Mouse (Mus musculus) stomach, embryonic 15.5 days (tissue): ENCODE measurements around the gene Dck. TPM values are rescaled to one million over a fixed set of nuclear protein-coding genes. Genes with fewer than 3 reads are reported as not detected.
A peak's percentile ranks its signal among the peaks of the same experiment; 100 is the strongest.

Experiments used
- ATAC-seq: fragments of 200-750 bp; cut with Nextera tagmentation; 2 replicates; pipeline ENCODE4 v1.8.0; 2017; ENCODE audit warnings: low read depth, moderate number of reproducible peaks, moderate TSS enrichment; ENCODE audit not compliant: insufficient read depth, low FRiP score
- H3K27ac ChIP-seq: fragments of 300-500 bp; sonication (generic); 2 replicates; pipeline ENCODE4 v1.5.1; 2015; ENCODE audit warnings: mild to moderate bottlenecking, inconsistent platforms
- H3K27me3 ChIP-seq: fragments of 300-500 bp; sonication (generic); replicated peaks from 2 replicates; pipeline ENCODE4 v1.6.1; 2015; ENCODE audit warnings: inconsistent platforms
- H3K36me3 ChIP-seq: fragments of 300-500 bp; sonication (generic); 2 replicates; pipeline ENCODE4 v1.6.1; 2015; ENCODE audit warnings: inconsistent platforms
- H3K4me1 ChIP-seq: fragments of 300-500 bp; sonication (generic); 2 replicates; pipeline ENCODE4 v1.6.1; 2015; ENCODE audit warnings: inconsistent platforms
- H3K4me2 ChIP-seq: fragments of 300-500 bp; sonication (generic); 2 replicates; pipeline ENCODE4 v1.6.1; 2015; ENCODE audit warnings: mild to moderate bottlenecking, inconsistent platforms
- H3K4me3 ChIP-seq: fragments of 300-500 bp; sonication (generic); replicated peaks from 2 replicates; pipeline ENCODE4 v1.5.1; 2015; ENCODE audit warnings: inconsistent platforms
- H3K9ac ChIP-seq: fragments of 300-500 bp; sonication (generic); 2 replicates; pipeline ENCODE4 v1.6.1; 2015; ENCODE audit warnings: inconsistent platforms
- H3K9me3 ChIP-seq: fragments of 300-500 bp; sonication (generic); 2 replicates; pipeline ENCODE4 v1.6.1; 2016; ENCODE audit warnings: inconsistent platforms
- WGBS: fragments of 180-500 bp; shearing (Covaris S2); methylation state at CpG from one replicate; pipeline ENCODE4 v1.1.7; 2015; 5-methylcytosine and 5-hydroxymethylcytosine counted together
- polyA plus RNA-seq: library from polyadenylated mRNA; unstranded; fragments of >200 nt; fragmentation: Nextera tagmentation; extraction: Ambion mirVana; gene quantifications from 2 replicates; pipeline ENCODE4 v1.2.1, GENCODE M21; 2015

Gene Dck
- polyA plus RNA-seq, 1 experiment from 2014 or later = 44.6 TPM

DNA sequence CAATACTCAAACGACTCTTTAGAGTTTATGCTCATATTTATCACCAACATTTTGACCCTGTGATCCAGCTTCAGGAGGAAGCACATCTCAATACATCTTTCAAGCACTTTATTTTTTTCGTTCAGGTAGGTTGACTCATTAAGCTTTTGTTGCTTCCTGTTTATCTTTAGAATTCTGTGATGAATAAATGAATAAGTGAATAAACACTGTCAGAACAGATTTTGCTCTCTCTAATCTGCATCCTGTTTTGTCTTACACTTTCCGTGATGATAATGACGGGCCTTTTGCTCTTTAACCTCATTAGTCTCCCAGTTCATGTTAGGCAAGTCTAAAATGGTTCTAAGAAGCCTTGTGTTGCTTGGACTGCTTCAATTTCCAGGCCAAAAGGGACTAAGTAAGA is 11.6 kb upstream of the Dck start:
- H3K4me1 ChIP-seq = no peaks in the 10 kb centered on the region
- H3K27me3 ChIP-seq = no peaks in the 10 kb centered on the region
- H3K4me2 ChIP-seq = no peak overlapping the region
- no peak overlapping the region for H3K27ac ChIP-seq
- no peak for ATAC-seq
- no peak overlapping the region for H3K9ac ChIP-seq
- H3K4me3 ChIP-seq = no peak overlapping the region
- no peaks in the 10 kb centered on the region for H3K9me3 ChIP-seq
- 0 out of 2 replicates have a peak, but pooled peaks cover 4% of the 10 kb centered on the region for H3K36me3 ChIP-seq
- WGBS = 80% methylated on average over 4 of the region's 4 CpGs

DNA sequence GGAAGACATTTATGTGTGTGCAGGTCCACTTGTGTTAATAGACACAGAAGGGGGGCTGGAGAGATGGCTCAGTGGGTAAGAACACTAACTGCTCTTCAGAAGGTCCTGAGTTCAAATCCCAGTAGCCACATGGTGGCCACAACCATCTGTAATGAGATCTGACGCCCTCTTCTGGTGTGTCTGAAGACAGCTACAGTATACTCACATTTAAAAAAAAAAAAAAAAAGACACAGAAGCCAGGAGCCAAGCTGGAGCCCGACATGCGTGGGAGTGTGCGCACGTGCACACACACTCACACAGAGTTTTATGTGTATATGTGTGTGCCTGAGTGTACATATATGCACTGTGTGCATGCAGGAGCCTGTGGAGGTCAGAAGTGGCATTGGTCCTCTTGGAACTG is 2.2 kb upstream of the Dck start:
- WGBS = 89% methylated on average over 5 of the region's 5 CpGs
- H3K4me2 ChIP-seq = no peak overlapping the region
- peaks cover 6% of the 10 kb centered on the region; the same call in 1 of the 2 replicates for H3K4me1 ChIP-seq
- ATAC-seq = no peak
- no peak overlapping the region for H3K27ac ChIP-seq
- H3K9me3 ChIP-seq = no peaks in the 10 kb centered on the region
- no peak overlapping the region for H3K9ac ChIP-seq
- no peak overlapping the region for H3K4me3 ChIP-seq
- no peaks in the 10 kb centered on the region for H3K36me3 ChIP-seq
- H3K27me3 ChIP-seq = no peaks in the 10 kb centered on the region

DNA sequence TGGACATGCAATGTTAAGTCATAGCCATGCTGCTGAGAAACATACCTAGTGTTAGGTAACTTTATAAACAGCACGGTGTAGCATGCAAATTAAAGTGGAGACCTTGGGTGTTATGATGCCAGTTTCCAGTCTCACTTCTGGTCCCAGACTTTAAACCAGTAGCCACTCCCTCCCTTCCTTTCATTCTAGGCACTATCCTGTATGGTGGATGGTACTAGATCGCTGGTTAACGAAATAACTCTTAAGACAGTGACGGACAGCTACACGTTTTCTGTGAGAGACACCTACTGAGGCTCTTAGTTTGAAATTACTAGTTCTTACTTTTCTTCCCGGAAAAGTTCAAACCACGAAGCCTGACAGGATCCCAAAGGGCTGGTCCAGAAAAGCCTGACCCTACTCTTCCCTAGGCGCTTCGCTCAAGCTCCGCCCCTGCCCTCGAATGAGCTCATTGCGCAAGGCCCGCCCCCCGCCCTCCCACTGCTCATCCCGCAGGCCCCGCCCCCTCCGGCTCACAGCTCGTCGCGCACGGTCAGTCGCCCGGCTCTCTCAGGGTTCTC is 288 bp upstream of the Dck start:
- Histone ChIP-seq H3K27ac (peak overlapping the region; percentile 57), H3K4me2 (peak overlapping the region; percentile 73), H3K9me3 (no peaks in the 10 kb centered on the region), H3K9ac (no peak overlapping the region), H3K4me1 (peaks cover 6% of the 10 kb centered on the region; the same call in 1 of the 2 replicates), H3K36me3 (no peaks in the 10 kb centered on the region), H3K27me3 (no peaks in the 10 kb centered on the region), H3K4me3 (peak overlapping the region; percentile 64)
- ATAC-seq = peak; percentile 36
- under 1% methylated on average over 20 of the region's 23 CpGs for WGBS

DNA sequence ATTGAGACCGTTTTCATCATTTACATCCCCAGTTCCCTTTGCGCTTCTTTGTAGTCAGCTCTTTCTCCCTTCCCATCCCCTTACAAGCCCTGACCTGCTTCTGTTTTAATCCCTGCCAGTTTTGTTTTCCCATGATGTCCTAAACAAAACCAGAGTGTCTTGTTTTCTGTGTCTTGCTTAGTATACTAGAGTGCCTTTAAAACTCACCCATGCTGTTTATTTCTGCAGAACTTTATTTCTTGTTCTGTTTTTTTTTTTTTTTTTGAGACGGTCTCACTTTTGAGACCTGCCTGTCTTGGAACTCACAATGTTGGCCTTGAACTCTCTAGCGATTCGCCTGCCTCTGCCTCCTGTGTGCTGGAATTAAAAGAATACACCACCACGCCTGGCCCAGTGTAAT is 791 bp downstream of the Dck start:
- Histone ChIP-seq H3K9me3 (no peaks in the 10 kb centered on the region), H3K4me2 (peak overlapping the region; percentile 73), H3K27me3 (no peaks in the 10 kb centered on the region), H3K4me3 (peak overlapping the region; percentile 64), H3K4me1 (peaks cover 6% of the 10 kb centered on the region; the same call in 1 of the 2 replicates), H3K36me3 (no peaks in the 10 kb centered on the region), H3K27ac (peak overlapping the region; percentile 82), H3K9ac (peak overlapping the region; percentile 55)
- ATAC-seq = no peak
- WGBS = 8% methylated on average over 6 of the region's 6 CpGs

DNA sequence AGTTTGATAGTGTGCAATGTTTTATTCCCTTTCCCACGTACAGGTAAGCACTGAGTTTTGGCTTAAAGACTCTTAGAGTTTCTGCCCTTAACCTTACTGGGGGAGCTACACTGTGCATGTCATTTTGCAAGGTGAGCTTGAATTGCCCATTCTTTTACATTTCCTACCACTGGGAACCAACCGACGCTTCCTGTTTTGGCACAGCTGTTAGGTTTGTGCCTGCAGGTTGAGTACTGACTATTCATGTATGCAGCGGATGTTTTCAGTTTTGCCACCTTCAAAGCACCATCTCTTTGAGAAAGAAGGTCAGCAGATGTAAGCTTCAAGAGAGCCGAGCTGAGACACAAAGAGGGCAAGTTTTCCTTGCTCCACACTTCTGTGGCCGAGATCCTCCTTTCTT is 1.3 kb downstream of the Dck start:
- Histone ChIP-seq H3K9me3 (no peaks in the 10 kb centered on the region), H3K27ac (no peak overlapping the region), H3K4me3 (peak overlapping the region; percentile 64), H3K27me3 (no peaks in the 10 kb centered on the region), H3K4me2 (peak overlapping the region; percentile 73), H3K9ac (no peak overlapping the region), H3K4me1 (peaks cover 6% of the 10 kb centered on the region; the same call in 1 of the 2 replicates), H3K36me3 (no peaks in the 10 kb centered on the region)
- ATAC-seq = no peak
- WGBS = 60% methylated on average over 6 of the region's 6 CpGs

DNA sequence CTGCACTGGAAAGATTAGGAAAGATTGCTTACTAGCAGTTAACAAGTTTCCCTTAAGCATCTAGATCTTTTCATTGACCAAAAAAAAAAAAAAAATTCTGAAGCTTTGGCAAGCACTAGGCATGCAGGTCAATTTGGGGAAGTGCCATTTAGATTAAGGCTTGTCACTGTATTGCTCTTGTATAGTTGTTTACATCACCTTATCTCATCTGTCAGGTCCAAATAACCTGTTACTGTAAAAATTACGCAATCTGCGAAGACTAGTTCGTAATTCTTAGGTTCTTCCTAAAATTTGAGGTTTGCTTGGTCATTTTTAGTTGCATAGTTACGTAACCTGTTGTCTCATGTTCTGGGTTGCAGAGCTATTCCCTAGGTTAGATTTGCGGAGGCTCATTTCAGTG is 2.1 kb downstream of the Dck start:
- Histone ChIP-seq H3K27ac (no peak overlapping the region), H3K4me3 (no peak overlapping the region), H3K9me3 (no peaks in the 10 kb centered on the region), H3K36me3 (peaks cover 3% of the 10 kb centered on the region; the same call in 1 of the 2 replicates), H3K4me2 (peak overlapping the region; percentile 73; the same call in 1 of the 2 replicates), H3K9ac (no peak overlapping the region), H3K27me3 (no peaks in the 10 kb centered on the region), H3K4me1 (peaks cover 6% of the 10 kb centered on the region; the same call in 1 of the 2 replicates)
- ATAC-seq = no peak
- 87% methylated on average over 5 of the region's 5 CpGs for WGBS

DNA sequence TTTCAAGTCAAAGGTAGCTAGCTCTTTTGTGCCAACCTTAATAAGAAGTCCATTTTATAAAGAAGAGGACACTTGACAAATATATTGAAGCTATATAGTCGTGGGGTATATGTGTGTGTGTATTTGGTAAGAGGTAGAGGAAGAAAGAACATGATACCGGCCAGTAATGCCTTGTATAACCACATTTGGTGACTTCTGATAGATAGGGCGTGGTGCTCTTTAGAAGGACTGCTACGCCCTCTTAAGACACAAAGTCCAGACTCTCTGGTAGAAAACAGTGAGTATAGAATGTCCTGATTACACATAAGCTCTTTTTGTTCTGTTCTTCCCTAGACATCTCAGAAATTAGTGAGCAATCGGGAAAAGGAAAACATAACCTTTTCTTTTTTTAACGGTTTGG is 3.4 kb downstream of the Dck start:
- no peak overlapping the region for H3K4me2 ChIP-seq
- no peaks in the 10 kb centered on the region for H3K27me3 ChIP-seq
- ATAC-seq = no peak
- no peak overlapping the region for H3K27ac ChIP-seq
- no peak overlapping the region for H3K9ac ChIP-seq
- H3K9me3 ChIP-seq = no peaks in the 10 kb centered on the region
- H3K4me1 ChIP-seq = peaks cover 6% of the 10 kb centered on the region; the same call in 1 of the 2 replicates
- H3K36me3 ChIP-seq = peaks cover 3% of the 10 kb centered on the region; the same call in 1 of the 2 replicates
- WGBS = 77% methylated on average over 6 of the region's 6 CpGs
- no peak overlapping the region for H3K4me3 ChIP-seq

DNA sequence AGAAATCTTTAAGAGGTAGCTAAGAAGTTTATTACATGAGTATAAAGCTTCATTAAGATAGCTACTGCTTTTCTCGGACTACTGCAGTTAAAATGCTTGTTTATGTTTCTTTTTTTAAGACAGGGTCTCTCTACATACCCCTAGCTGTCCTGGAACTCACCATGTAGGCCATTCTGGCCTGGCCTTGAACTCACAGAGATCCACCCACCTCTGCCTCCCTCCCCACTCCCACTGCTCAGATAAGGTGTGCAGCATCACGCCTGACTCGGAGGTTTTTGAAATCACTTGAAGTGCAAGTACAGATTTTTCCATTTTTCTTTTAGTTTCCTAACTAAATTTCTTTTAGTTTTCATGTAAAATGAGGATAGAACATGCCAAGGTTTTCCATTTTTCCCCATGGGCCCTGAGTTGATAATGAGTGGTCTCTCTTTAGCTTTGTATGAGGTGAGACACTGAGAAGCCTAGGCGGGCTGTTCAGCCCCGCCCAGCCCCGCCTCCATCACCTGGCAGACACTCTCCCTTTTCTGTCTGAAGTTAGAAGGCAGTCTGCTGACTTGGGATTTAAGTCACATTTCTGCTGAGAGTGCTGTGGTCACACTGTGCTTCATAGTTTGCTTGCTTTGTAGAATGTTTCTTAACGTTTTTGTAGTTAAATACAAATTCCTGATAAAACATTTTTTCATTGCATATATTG is 17.4 kb downstream of the Dck start:
- no peaks in the 10 kb centered on the region for H3K9me3 ChIP-seq
- WGBS = 66% methylated on average over 7 of the region's 7 CpGs
- H3K36me3 ChIP-seq = peaks cover 14% of the 10 kb centered on the region
- no peak overlapping the region for H3K4me2 ChIP-seq
- H3K9ac ChIP-seq = no peak overlapping the region
- H3K27ac ChIP-seq = no peak overlapping the region
- no peak for ATAC-seq
- no peaks in the 10 kb centered on the region for H3K27me3 ChIP-seq
- H3K4me3 ChIP-seq = no peak overlapping the region
- no peaks in the 10 kb centered on the region for H3K4me1 ChIP-seq

DNA sequence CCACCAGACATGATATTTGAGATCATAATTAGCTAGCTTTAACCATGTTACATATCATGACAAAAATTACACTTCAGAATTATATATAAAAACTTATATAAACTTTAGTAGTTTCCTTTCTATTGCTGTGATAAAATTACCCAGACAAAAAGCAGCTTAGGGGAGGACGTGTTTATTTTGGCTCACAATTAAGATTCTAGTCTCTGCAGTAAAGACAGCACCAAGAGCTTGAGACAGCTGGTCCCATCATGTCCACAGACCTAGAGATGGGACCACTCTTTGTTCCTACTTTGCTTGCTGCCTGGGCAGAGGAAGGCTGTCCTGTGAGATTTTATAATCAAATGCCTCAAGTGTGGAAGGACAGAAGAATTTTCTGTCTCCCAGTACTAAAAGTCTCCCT is 20.3 kb downstream of the Dck start:
- no peak overlapping the region for H3K4me3 ChIP-seq

DNA sequence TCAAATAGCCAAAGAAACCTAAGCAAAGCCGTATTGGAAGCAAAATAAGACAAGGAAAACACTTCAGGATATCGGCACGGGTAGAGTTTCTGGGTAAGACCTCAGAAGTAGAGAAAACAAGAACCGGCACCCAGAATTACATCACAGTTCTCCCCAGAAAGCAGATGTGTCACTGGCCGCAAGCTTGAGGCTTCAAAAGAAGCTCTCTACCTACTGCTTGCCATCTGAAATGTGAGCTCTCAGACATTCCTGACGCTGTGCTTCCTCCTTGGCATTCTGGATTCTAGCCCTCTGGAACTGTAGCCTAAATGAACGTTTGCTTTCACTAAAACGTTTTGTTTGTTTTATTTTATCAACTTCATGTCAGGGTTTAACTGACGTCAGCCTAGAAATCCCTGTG is 25.9 kb downstream of the Dck start:
- Histone ChIP-seq H3K27ac (no peak overlapping the region), H3K4me1 (no peaks in the 10 kb centered on the region), H3K9me3 (no peaks in the 10 kb centered on the region), H3K9ac (no peak overlapping the region), H3K4me2 (no peak overlapping the region), H3K4me3 (no peak overlapping the region), H3K36me3 (no peaks in the 10 kb centered on the region), H3K27me3 (no peaks in the 10 kb centered on the region)
- WGBS = 35% methylated on average over 9 of the region's 9 CpGs
- ATAC-seq = no peak

More for the DNA sequence above, 20.3 kb downstream of the Dck start:
- H3K27ac ChIP-seq = no peak overlapping the region
- H3K9ac ChIP-seq = no peak overlapping the region
- no peak for ATAC-seq
- H3K9me3 ChIP-seq = no peaks in the 10 kb centered on the region
- H3K36me3 ChIP-seq = 0 out of 2 replicates have a peak, but pooled peaks cover 7% of the 10 kb centered on the region
- H3K4me1 ChIP-seq = no peaks in the 10 kb centered on the region
- H3K27me3 ChIP-seq = no peaks in the 10 kb centered on the region
- H3K4me2 ChIP-seq = no peak overlapping the region
- 70% methylated on average over 1 of the region's 1 CpGs for WGBS

DNA sequence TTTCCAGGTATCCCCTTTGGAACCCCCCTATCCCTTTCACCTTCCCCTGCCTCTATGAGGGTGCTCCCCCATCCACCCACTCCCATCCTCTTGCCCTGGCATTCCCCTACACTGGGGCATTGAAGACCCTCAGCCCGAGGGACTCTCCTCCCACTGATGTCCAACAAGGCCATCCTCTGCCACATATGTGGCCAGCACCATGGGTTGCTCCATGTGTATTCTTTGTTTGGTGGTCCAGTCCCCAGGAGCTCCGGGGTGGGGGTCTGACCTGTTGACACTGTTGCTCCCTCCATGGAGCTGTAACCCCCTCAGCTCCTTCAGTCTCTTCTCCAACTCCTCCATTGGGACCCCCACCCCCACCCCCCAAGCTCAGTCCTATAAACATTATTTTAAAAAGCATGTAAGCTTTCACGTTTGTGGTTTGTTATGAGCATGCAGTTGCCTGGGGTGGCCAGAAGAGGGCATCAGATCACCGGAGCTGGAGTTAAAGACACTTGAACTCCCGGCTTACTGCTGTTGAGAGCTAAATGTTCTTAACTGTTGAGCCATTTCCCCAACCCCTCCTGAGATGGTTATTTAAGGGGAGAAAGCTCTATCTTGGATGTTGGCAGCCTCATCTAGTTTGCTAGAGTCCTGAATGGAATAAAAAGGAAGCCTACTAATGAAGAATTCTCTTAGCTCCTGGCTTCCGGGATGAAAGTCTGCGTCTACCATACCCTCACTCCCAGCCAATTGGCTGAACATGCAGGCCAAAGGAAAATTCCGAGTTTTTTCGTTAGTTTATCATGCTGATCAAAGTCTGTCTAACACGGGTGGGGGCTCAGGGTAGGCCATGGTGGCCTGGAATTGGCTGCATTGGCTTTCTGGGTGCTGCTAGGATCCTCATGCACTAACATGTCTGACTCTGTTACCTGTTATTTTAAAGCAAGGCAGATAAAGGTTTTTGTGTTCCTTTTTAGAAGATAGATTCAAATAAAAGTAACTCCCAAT is 26.8 kb downstream of the Dck start:
- 32% methylated on average over 10 of the region's 10 CpGs for WGBS
- Histone ChIP-seq H3K36me3 (no peaks in the 10 kb centered on the region), H3K4me1 (no peaks in the 10 kb centered on the region), H3K27me3 (no peaks in the 10 kb centered on the region), H3K9me3 (no peaks in the 10 kb centered on the region), H3K27ac (no peak overlapping the region), H3K4me3 (no peak overlapping the region), H3K9ac (no peak overlapping the region), H3K4me2 (no peak overlapping the region)
- ATAC-seq = no peak
